Mouse (Mus musculus) c-Kit-positive CD71-positive TER-119-positive erythroid progenitor cells, embryonic 14.5 days (primary cell): ENCODE results near the gene Uckl1.

Source experiments
- DNase-seq: peaks from one replicate; pipeline ENCODE4 v3.0.0-alpha.2; 2013; ENCODE audit warnings: low spot score

Uckl1 gene

DNA sequence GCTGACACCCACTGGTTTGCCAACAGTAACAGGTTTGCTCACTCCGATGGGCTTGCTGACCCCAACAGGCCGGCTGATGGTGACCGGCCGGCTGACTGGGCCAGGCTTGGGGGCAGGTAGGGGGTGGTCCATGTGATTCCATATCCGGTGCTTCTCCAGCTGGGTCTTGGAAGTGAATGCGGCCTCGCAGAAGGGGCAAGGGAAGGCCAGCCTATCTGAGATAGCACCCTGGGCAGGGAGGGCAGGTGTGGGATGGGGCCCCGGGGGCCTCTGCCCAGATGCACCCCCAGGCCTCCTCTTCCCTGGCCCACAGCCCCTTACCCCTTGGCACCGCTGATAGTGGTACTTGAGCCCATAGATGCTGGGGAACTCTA lies 5.0 kb upstream of the Uckl1 start:
- no peak for DNase-seq

DNA sequence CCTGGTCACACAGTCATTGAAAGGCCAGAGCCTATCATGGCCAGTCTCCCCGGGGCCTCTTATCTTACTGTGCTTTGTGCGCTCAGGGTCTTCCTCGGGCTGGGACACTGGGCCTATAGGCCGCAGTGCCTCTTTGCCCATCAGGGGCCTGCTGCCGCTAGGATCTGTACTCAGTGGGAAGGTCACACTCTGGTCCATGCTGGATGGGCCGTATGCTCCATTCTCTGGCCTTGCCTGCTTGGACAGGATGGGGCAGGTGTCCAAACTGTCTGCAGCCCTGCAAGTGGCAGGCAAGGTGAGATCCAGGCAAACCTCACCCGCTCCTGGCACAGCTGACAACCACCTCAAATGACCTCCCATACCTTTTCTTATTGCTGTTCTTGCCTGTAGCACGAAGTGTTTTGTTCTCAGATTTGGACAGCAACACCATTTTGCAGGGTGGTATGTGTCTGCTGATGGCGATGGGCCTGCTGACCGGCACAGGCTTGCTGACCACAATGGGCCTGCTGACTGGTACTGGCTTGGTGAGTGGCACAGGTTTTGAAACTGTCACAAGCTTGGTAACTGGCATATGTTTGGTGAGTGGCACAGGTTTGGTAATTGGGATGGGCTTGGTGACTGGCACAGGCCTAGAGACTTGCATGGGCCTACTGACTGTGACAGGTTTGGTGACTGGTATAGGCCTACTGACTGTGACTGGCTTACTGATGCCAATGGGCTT lies 4.5 kb upstream of the Uckl1 start:
- DNase-seq: no peak

DNA sequence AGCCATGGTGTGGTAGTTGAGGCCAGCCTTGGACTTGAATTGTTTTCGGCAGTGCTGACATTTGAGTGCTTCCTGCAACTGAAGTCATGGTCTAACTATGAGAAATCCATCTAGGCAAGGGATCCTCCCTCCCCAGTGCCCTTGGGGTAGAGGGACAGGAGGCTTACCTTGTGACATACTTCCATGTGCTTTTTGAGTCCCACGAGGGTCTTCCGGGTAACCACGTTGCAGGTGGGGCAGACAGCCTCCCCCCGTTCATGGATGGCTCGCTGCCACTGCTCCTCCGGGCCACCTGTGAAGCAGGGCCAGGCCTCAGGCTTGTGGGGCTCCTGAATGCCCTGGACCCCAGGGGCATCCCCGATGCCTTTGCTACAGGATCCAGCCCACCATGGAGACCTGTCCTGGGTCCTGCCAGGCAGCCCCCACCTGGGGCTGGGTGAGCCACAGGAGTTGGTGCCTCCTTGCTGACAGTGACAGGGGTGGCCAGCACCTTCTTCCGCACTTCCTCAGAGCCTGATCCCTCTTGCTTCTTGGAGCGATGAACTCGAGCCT lies 3.6 kb upstream of the Uckl1 start:
- no peak for DNase-seq

DNA sequence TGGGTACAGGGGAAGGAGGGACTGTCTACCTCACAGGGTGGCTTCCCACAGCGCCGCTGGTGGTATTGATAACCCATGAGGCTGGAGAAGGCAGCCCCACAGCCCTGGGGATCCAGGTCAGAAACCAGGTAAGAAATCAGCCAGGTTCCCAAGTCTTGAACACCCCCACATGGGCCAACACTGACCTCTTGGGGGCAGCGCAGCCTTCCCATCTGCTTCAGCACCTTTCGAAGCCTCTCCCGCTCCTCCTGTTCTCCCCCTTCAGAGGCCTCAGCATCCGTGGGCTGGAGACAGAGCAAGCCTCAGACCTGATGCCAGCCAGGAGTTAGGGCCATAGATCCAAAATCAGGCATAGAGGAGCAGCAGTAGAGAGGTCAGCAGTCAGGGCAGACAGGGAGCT lies 3.1 kb upstream of the Uckl1 start:
- no peak for DNase-seq

DNA sequence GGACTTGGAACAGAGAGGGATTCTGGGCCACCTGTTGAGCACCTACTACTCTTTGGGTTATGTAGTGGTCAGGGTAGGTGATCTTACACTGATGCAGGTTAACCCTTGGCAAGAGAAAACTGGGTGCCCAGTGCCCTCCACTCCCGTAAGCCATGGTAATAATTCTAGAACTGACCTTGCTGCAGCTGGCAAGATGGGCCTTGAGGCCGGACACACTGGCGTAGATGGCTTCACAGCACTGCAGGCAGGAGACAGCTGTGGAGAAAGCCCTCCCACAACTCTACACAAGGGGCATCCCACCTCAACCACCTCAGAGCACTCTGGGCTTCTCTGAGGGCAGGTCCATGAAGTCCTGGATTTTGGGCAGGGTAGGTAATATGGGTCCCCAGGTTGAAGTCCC lies 1.4 kb upstream of the Uckl1 start:
- DNase-seq: no peak

DNA sequence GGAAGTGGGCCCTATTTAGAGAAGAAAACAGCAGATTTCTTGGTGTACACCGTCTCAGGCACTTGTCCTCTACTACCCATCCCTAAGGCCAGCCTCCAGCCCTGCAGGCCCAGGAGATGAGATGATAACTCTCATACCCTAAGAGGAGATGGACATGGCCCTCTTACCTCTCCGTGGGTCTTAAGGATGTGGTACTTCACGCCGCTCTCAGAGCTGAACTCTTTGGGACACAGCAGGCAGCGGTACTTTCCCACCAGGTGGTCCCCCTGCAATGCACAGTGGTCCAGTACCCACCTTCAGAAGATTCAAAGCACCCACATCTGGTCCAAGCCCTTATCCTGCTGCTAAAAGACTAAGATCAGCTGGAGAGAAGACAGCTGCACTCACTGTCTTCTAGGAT lies 814 bp upstream of the Uckl1 start:
- no peak for DNase-seq

DNA sequence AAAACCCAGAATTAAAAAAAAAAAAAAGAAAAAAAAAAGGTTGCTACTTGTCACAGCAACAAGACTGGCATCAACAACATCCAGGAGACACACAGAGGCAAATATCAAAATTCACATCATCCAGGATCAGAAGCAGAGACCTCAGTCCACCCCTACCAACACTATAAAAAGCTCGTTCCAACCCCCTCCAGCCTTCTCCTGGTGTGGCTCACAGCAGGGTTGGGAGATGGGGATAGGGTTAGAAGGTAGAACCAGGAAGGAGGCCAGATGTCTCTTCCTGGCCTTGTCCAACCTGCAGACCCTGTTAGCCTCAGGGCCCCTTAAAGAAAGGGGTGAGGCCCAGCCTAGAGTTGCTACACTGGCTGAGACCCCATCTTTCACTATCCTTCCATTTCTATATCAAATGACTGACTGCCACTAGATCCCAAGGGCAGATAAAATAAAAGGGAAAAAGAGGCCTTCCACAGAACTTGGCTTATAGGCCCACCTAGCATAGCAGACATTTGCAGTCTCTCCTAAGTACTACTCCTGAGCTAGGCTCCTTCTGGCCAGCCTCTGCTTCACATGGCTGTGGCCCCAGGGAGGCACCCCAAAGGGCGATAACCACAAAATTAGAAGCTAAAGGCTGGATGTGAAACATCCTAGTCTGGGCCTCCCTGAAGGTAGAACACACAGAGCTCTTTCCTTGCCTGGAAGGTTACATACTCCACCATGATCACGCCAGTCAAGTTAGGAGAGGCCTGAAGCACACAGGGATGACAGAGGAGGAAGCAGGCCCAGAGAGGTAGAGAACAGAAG lies 1.0 kb downstream of the Uckl1 start:
- DNase-seq: no peak

DNA sequence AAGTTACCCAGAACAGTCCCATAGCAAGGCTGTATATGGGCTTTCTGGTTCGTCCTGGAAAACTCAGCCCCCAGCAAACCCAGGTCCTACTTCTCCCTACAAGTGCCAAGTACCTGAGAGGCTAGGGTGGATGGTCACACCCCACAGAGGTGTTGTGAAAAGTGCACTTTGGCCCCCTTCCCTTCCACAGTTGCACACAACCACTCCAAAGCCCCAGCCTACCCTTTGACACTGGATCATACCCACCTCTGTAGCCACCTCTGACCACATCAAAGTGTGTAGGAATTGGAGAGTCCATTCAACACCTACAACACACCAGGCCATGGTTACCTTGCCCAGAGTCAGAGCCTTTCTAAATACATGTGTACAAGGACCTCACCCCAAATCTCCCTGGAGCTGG lies 1.8 kb downstream of the Uckl1 start:
- no peak for DNase-seq

DNA sequence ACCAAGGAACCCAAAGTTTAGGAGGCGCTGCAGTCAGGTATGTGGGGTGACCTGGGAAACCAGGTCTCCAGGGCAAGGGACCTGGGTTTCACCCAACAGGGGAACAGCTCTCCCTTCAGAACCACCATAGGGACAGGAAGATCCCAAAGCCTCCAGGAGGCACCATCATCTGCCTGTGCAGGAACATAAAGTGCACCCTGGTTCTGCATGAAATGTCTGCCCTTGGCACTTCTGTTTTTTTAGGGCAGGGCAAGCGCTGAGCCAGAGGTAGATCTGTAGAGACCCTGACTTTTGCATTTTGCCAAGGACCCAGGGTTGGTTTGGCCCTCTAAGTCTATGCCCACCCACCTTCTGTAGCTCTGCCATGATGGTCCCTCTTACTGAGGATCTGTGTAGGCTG lies 2.3 kb downstream of the Uckl1 start:
- no peak for DNase-seq

DNA sequence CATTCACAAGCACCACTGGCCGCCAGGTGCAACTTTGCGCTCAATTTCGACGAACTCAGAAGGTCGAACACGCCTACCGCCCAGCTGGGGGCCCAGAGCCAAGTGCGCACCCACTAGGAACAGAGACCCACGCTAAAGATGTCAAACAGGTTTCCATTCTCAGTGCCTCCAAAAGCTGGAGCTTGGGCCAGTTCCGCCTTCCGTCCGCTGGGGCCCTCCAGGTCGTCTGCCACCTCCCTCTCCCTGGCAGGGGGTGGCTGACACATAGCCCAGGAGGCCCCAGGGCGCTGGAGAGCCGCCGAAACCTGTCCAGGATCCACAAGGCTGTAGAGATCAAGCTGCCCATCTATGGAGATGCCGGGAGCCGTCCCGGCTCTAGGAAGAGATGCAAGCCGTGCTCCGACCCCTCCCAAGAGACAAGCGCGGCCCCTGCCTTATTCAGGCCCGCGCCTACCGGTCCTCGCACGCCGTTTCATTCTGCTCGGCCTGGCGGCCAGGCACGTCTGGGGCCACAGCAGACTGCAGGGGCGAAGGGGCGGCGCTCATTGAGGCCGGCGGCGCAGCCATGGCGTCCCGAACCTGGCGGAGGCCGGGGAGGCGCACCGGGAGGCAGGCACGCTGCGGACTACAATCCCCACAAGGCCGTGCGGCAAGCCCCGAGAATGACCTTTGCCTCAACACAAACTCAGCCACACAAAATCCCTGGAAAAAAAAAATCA lies 3.1 kb downstream of the Uckl1 start:
- peak; percentile 77 for DNase-seq

DNA sequence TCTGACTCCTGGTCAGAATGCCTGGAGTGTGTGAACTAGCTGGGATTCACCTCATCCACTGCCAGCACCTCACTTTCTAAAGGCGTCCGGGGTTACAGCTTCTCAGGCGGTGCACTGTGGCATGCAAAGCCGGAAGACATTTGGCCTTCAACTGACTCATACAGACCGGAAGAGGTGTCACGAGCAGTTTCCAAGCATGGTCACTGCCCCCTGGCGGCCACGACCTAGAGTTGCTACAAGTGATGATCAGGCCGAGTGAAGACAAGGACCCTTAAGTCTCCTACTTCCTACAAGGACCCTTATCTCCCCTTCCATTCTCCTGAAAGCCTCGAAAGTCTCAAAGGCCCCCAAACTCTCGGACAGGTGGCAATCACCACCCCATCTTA lies 3.7 kb downstream of the Uckl1 start:
- DNase-seq: peak; percentile 89

DNA sequence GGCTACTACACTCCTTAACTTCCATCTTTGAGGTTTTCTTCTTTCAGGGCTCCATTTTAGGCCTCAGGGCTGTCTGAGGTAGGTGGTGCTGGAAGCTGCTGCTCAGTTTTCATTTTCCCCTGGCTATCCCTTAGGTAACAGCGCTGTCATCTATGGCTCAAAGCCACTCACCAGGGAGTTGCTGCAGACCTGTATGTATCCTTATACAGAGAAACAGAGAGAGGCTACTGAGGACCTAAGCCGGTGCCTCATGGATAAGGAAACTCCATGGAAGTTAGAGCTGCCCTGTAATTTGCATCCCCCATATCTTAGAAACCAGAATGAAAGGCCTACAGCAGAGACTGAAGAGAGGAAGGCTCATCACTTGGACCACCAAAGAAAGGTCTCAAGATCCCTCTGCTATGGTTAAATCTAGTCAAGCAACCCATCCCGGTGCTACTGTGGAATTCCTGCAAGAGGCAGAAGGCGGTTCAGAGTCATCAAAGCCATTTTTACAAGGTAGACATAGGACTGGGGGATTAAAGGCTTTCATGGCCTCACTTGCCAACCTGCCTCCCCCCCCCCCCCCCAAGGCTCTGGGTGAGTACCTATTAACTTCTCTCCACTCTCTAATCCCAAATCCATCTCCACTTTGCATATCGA lies 4.4 kb downstream of the Uckl1 start:
- no peak for DNase-seq

DNA sequence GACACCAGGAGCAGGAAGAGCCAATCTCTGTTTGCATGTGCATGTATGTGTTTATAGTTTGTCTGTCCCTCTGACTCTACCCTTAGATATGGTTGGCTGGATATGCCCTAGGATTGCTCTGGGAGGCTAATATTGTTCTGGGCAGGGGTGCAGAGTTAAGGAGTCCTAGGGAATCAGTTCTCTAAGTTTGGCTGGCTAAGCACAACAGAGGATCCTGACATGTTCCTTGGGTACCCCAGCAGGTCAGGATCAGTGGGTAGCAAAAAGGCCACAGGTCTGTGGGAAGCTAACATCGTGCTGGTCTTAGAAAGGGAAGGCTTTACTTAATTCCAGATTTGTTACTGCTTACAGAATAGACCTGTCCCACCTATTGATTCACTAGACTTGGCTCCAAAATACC lies 5.0 kb downstream of the Uckl1 start:
- no peak for DNase-seq

DNA sequence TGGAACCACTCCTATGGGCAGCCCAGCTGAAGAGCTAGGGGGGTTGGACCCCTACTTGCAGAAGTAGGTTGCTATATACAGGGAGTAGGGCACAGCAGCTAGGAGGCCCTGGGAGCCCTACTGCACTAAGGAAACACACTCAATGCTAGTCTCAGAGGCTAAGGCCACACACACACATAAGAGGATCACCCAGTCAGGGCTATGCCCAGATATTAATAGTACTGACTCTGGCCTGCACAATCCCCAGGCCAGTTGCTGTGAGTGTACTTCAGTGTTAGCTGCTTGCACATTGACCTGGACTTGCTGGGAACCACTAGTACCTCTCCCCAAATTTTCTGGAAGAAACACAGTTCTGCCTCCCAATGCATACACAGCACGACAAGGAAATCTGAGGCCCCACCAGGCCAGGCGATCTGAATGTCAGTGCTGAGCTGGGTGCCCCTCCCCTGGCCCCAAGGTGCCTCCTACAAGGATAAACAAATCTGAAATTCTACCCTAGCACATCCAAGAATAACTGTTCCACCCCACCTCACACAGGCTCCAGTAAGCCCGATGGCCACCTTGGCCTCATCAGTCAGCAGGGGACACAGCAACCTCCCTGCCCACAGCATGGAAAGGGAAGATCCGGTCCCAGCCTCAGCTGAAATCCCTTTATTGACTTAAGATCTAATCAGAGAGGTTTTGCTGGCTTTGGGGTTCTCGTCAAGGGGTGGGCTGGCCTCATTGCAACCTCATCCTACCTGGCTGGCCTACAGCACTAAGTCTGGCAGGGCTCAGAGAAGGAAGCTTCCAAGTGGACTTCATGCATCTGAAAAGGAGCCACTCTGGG lies 5.7 kb downstream of the Uckl1 start:
- DNase-seq: no peak

DNA sequence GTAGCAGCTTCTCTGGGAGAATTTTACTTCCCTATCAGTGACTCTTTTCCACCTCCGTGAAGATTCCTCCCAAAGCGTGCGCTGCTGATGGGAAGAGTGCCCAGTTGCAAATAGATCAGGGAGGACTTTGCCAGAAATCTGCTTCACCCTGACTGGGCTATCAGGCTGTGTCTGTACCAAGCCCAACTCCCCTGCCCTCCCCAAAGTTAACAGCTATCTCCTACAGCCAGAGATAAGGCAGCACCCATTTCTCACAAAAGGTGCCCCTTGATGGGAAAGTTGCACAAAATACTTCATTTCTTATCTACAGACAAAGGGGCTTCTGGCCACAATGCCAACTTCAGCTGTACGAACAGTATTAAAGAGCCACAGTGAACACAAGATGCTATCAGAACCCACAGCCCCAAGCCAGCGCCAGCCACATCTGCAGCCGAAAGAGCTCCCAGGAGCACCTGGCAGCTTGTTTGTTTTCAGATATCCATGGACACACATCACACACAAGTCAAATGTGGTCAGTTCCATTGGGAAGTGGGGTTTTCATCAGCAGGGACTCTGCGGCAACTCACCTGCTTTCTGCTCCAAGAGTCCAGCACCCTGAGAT lies 6.6 kb downstream of the Uckl1 start:
- DNase-seq: no peak

DNA sequence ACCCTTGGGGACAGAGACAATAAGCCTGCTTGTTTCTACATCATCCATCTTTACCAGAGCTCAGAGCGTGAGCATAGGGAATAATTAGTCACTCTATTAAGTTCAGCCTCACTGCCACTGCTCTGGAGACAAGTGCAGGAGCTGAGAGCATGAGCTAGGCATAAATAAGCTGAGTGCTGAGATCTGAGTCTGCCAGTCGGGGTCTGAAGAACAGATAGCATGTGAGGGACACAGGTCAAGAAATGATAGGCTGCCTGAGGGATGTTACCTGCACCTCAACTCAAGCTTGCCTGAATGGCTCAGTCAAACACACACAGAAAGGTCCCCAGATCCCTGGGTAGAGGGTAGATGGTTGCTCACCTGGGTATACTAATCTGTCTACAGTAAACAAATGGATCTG lies 7.6 kb downstream of the Uckl1 start:
- no peak for DNase-seq

DNA sequence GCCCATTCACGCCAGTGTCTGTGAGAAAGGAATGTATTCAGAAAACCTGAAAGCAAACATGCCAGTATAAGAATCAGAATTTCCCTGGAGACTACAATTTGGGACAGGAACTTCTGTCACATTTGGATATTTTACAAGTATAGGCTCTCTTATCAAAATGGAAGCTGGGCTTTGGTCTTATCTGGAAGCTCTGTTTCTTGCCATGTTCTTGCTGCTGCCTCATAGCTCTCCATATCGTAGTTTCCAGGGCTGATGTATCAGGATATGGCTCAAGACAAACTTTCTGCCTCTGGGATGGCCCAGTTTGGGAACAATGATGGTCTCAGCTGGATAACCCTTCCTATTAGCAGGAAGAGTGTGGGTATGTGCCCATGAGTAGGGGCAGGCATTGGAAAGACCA lies 8.1 kb downstream of the Uckl1 start:
- DNase-seq: no peak

DNA sequence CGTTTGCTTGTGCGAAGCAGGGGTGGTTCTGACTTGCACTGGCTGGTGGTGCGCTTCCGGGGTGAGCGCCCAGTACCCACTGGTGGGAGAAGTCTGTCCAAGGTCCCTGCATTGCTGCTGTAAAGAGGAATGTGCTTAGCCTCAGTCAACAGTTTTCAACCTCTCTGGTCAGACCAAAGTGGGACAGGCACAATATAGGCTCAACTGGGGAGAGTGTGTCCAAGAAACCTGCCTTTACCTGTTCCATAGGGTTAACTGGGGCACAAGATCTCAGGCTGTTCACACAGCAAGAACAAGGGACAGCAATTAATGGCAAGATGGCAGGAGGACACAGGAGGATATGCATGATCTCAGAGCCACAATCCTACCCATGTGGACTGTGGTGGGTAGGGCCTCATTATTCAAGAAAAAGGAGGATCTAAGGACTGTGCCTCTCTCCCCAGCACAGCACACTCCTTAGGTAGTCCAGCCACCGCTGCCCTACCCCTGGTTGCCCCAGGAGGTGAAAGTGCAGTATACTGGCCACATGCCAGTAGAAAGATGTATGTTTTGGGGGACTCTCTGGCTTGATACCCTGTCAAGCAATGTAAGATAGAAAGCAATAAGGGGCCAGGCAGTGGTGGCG lies 9.7 kb downstream of the Uckl1 start:
- DNase-seq: no peak

DNA sequence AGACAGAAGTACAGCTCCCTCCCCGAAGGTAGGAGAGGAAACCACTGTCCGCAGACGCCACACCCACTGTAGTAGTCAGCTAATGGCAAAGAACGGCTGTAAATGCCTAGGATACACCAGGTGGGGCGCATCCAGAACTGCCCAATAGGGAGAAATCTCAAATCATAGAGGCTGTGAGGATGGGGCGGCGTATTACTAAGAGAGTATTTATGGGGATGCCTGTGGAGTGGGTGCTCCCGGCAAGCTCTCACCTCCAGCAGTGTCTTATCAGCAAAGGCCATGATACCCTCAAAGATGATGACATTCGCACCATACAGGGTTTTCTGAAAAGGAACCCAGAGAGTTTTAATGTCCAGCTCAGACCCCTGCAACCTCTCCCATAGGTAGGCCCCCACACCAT lies 10.7 kb downstream of the Uckl1 start:
- no peak for DNase-seq
